Mouse (Mus musculus) liver, adult 2 months (tissue): ENCODE measurements around the gene Fyb. TPM values are rescaled to one million over a fixed set of nuclear protein-coding genes. Genes with fewer than 3 reads are reported as not detected.
A peak's percentile ranks its signal among the peaks of the same experiment; 100 is the strongest.

Experiments used
- DNase-seq: peaks from one replicate; pipeline ENCODE4 v3.0.0-alpha.2; 2011; ENCODE audit warnings: low read depth, low spot score; ENCODE audit errors: extremely low read depth
- H3K27ac ChIP-seq: fragments of 200-500 bp; replicated peaks from 2 replicates; pipeline ENCODE4 v1.5.1; 2012; ENCODE audit warnings: low read depth, mild to moderate bottlenecking, control low read depth, inconsistent platforms, low read length; ENCODE audit not compliant: insufficient read depth
- H3K27me3 ChIP-seq: fragments of 200-500 bp; 2 replicates; pipeline ENCODE4 v1.6.1; 2012; ENCODE audit warnings: mild to moderate bottlenecking, moderate library complexity, low read length, inconsistent platforms; ENCODE audit not compliant: control insufficient read depth, insufficient read depth
- H3K36me3 ChIP-seq: fragments of 200-500 bp; 2 replicates; pipeline ENCODE4 v1.6.1; 2012; ENCODE audit warnings: low read length, inconsistent platforms; ENCODE audit not compliant: control insufficient read depth, insufficient read depth
- H3K4me1 ChIP-seq: fragments of 200-500 bp; 2 replicates; pipeline ENCODE4 v1.6.1; 2011; ENCODE audit warnings: low read length; ENCODE audit not compliant: control insufficient read depth, insufficient read depth
- H3K4me3 ChIP-seq: fragments of 200-500 bp; 2 replicates; pipeline ENCODE4 v1.5.1; 2011; ENCODE audit warnings: low read depth, mild to moderate bottlenecking, control low read depth, low read length, moderate library complexity; ENCODE audit not compliant: insufficient read depth
- H3K79me2 ChIP-seq: fragments of 200-500 bp; 2 replicates; pipeline ENCODE4 v1.6.1; 2012; ENCODE audit warnings: inconsistent platforms, mild to moderate bottlenecking, low read length, moderate library complexity; ENCODE audit not compliant: control insufficient read depth, insufficient read depth
- H3K9ac ChIP-seq: fragments of 200-500 bp; 2 replicates; pipeline ENCODE4 v1.6.1; 2012; ENCODE audit warnings: low read depth, mild to moderate bottlenecking, control low read depth, inconsistent platforms, low read length
- CTCF ChIP-seq: fragments of 200-500 bp; IDR thresholded peaks from 2 replicates; pipeline ENCODE4 v1.5.1; 2011; ENCODE audit warnings: low read depth, low read length, control low read depth
- POLR2A ChIP-seq: fragments of 200-500 bp; IDR thresholded peaks from 2 replicates; pipeline ENCODE4 v1.6.1; 2011; ENCODE audit warnings: low read length, control low read depth; ENCODE audit not compliant: insufficient read depth; ENCODE audit errors: extremely low read depth
- WGBS: fragments of 180-500 bp; shearing (Covaris S2); methylation state at CpG from one replicate; pipeline ENCODE4 v1.1.7; 2018; 5-methylcytosine and 5-hydroxymethylcytosine counted together
- polyA plus RNA-seq: library from polyadenylated mRNA; depleted of rRNA; stranded (reverse); fragments of >200 nt; gene quantifications from 2 replicates; pipeline ENCODE4 v1.2.3, GENCODE M21; 2012
- total RNA-seq: library from RNA; depleted of rRNA; stranded (reverse); fragments of >200 nt; gene quantifications from 2 replicates; pipeline ENCODE4 v1.2.3, GENCODE M21; 2014

Fyb gene
- total and polyA plus RNA-seq, 2 experiments = 42.3 to 98.2 TPM

GRCm38 (mm10) chr15:6622512-6622911 is 99.9 kb downstream of the Fyb start:
- H3K27ac ChIP-seq = no peak overlapping the region
- H3K4me3 ChIP-seq = no peak overlapping the region
- DNase-seq = peak; percentile 67
- no peaks in the 10 kb centered on the region for H3K79me2 ChIP-seq
- WGBS = 4% methylated on average over 5 of the region's 5 CpGs
- H3K36me3 ChIP-seq = no peaks in the 10 kb centered on the region
- H3K9ac ChIP-seq = no peak overlapping the region
- no peaks in the 10 kb centered on the region for H3K27me3 ChIP-seq
- H3K4me1 ChIP-seq = peaks cover 5% of the 10 kb centered on the region; the same call in 1 of the 2 replicates
- peak; percentile 64; the same call in 1 of the 2 replicates for TF ChIP-seq CTCF
- no peak for TF ChIP-seq POLR2A

- no peak overlapping the region for H3K27ac ChIP-seq
- no peaks in the 10 kb centered on the region for H3K27me3 ChIP-seq
- no peak overlapping the region for H3K9ac ChIP-seq
- TF ChIP-seq POLR2A (no peak), CTCF (no peak)
- no peaks in the 10 kb centered on the region for H3K79me2 ChIP-seq
- H3K36me3 ChIP-seq = no peaks in the 10 kb centered on the region
- peaks cover 5% of the 10 kb centered on the region; the same call in 1 of the 2 replicates for H3K4me1 ChIP-seq
- H3K4me3 ChIP-seq = no peak overlapping the region
- peak; percentile 32 for DNase-seq
- WGBS = 78% methylated on average over 8 of the region's 8 CpGs
These were observed 101.0 kb downstream of the Fyb start for GRCm38 (mm10) chr15:6623529-6624228.

GRCm38 (mm10) chr15:6624365-6625182 is 101.9 kb downstream of the Fyb start:
- H3K9ac ChIP-seq = no peak overlapping the region
- no peak overlapping the region for H3K4me3 ChIP-seq
- no peak overlapping the region for H3K27ac ChIP-seq
- whole genome bisulfite sequencing = 45% methylated on average over 18 of the region's 18 CpGs
- no peaks in the 10 kb centered on the region for H3K79me2 ChIP-seq
- no peaks in the 10 kb centered on the region for H3K27me3 ChIP-seq
- H3K36me3 ChIP-seq = no peaks in the 10 kb centered on the region
- no peak for TF ChIP-seq POLR2A
- no peak for DNase-seq
- H3K4me1 ChIP-seq = peaks cover 5% of the 10 kb centered on the region; the same call in 1 of the 2 replicates

GRCm38 (mm10) chr15:6625607-6626033 is 103.0 kb downstream of the Fyb start:
- 4% methylated on average over 6 of the region's 6 CpGs for WGBS
- TF ChIP-seq CTCF = no peak
- TF ChIP-seq POLR2A = no peak
- DNase-seq = peak; percentile 73
- peaks cover 5% of the 10 kb centered on the region; the same call in 1 of the 2 replicates for H3K4me1 ChIP-seq
- no peak overlapping the region for H3K4me3 ChIP-seq
- no peak overlapping the region for H3K27ac ChIP-seq
- H3K79me2 ChIP-seq = no peaks in the 10 kb centered on the region
- H3K9ac ChIP-seq = no peak overlapping the region
- no peaks in the 10 kb centered on the region for H3K36me3 ChIP-seq
- H3K27me3 ChIP-seq = no peaks in the 10 kb centered on the region

- Histone ChIP-seq H3K4me1 (peaks cover 5% of the 10 kb centered on the region; the same call in 1 of the 2 replicates), H3K27ac (no peak overlapping the region), H3K27me3 (no peaks in the 10 kb centered on the region), H3K79me2 (no peaks in the 10 kb centered on the region), H3K9ac (no peak overlapping the region), H3K36me3 (no peaks in the 10 kb centered on the region), H3K4me3 (no peak overlapping the region)
- DNase-seq = peak; percentile 55
- WGBS = 48% methylated on average over 5 of the region's 5 CpGs
- no peak for TF ChIP-seq POLR2A
- no peak for TF ChIP-seq CTCF
These were observed 103.5 kb downstream of the Fyb start for GRCm38 (mm10) chr15:6626123-6626522.
